In the genomic region with DNA sequence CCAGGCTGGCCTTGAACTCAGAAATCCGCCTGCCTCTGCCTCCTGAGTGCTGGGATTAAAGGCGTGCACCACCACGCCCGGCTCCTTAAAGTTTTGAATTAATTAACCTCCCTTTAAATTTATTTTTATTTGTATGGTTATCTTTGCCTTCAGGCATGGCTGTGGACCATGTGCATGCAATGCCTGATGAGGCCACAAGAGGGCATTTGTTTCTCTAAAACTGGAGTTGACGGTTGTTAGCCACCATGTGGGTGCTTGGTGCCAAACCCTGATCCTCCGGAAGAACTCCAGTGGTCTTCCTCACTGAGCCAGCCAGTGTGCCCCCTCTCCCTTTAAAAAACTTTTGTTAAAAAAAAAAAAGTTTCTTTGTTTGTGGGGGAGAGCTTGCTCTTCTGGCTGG, we compare ENCODE assay signal across 7 mouse cellular contexts. TPM values are rescaled to one million over a fixed set of nuclear protein-coding genes. Genes with fewer than 3 reads are reported as not detected.
DNase-seq lines count a peak whose midpoint lies in the region; ATAC-seq and TF ChIP-seq lines count a peak whose summit lies in the region.

No protein-coding gene starts in this region.

- TF ChIP-seq CTCF in layer of hippocampus, adult 2 months (conservative IDR thresholded peaks at IDR 0.05): peak; percentile 75
- TF ChIP-seq CTCF in G1E (IDR thresholded peaks at IDR 0.05; ENCODE audit: low read depth, low read length): peak; percentile 35
- peak; percentile 72 for TF ChIP-seq CTCF in lung, postnatal 0 days (IDR thresholded peaks at IDR 0.05)

- 70% methylated on average over 6 of the region's 6 CpGs for WGBS in lung, postnatal 0 days

- no peak overlapping the region for H3K4me3 ChIP-seq in layer of hippocampus, adult 2 months
- no peak overlapping the region; the same call in 1 of the 2 replicates for H3K4me3 ChIP-seq in G1E (ENCODE audit: low read depth, low read length)
- H3K4me3 ChIP-seq in lung, postnatal 0 days (ENCODE audit: low read depth, low read length): no peak overlapping the region

- ATAC-seq in G1E (ENCODE audit: extremely low read depth, insufficient number of reproducible peaks, low FRiP score, poor library complexity, severe bottlenecking): no peak
- ATAC-seq in lung, postnatal 0 days: peak; percentile 21

- H3K4me2 ChIP-seq in lung, postnatal 0 days (replicated peaks; ENCODE audit: low read depth, low read length): no peak overlapping the region

- H3K4me1 ChIP-seq in G1E (ENCODE audit: insufficient read depth, low read depth, low read length): peaks cover 4% of the 10 kb centered on the region
- no peaks in the 10 kb centered on the region for H3K4me1 ChIP-seq in lung, postnatal 0 days (ENCODE audit: insufficient read depth, low read depth, low read length)

- intact Hi-C loops in heart, postnatal 14 days (cut with DNase I): loop anchor here (2.0 to 10.0 kb wide), 3 partner anchors 143 to 319 kb away; no protein-coding TSS in a partner anchor

- DNase-seq in layer of hippocampus, adult 2 months (ENCODE audit: low spot score in 2 of 2): peak in 1 of 2 experiments; percentile 21
- no peak for DNase-seq in layer of hippocampus, adult 8-10 months (ENCODE audit: low spot score in 2 of 2)
- no peak for DNase-seq in G1E (ENCODE audit: low spot score)
- peak; percentile 14 for DNase-seq in brain, adult 2 months (ENCODE audit: low read depth, low spot score)
- peak; percentile 34 to 72 for DNase-seq in heart, postnatal 14 days
- peak; percentile 36 for DNase-seq in lung, postnatal 0 days (ENCODE audit: low spot score)
- DNase-seq in spleen, postnatal 36 days (ENCODE audit: low spot score in 2 of 2): peak; percentile 22 to 50

- H3K36me3 ChIP-seq in G1E (replicated peaks): no peaks in the 10 kb centered on the region
- H3K36me3 ChIP-seq in lung, postnatal 0 days (ENCODE audit: insufficient read depth, low read length): no peaks in the 10 kb centered on the region

- H3K9me3 ChIP-seq in G1E (replicated peaks): peaks cover 8% of the 10 kb centered on the region
- H3K9me3 ChIP-seq in lung, postnatal 0 days (ENCODE audit: low read length): no peaks in the 10 kb centered on the region

- peaks cover 18% of the 10 kb centered on the region for H3K27me3 ChIP-seq in G1E (ENCODE audit: insufficient read depth, low read length)
- H3K27me3 ChIP-seq in lung, postnatal 0 days (replicated peaks; ENCODE audit: insufficient read depth, low read length): no peaks in the 10 kb centered on the region

- no peak overlapping the region for H3K27ac ChIP-seq in layer of hippocampus, adult 2 months
- no peak overlapping the region for H3K27ac ChIP-seq in lung, postnatal 0 days (ENCODE audit: low read length)

- no peak for TF ChIP-seq EP300 in lung, postnatal 0 days (IDR thresholded peaks at IDR 0.05)

- no peak overlapping the region for H3K9ac ChIP-seq in lung, postnatal 0 days (replicated peaks; ENCODE audit: low read depth)

RNA-seq across cellular contexts. Expression of gene Bbs5, which starts 11.2 kb away (rescaled TPM):
- total RNA-seq in layer of hippocampus, adult 2 months (2021): 10 to 100 TPM; 29.8 to 31.3 TPM
- 10 to 100 TPM; 26.4 to 33.3 (median 30.0) TPM for total RNA-seq in layer of hippocampus, adult 8-10 months (2022)
- total RNA-seq in G1E (2014; fragmentation: Nextera tagmentation) (not detected in 2 replicates), G1E (2017) (0.70 and 1.1 TPM in 2 replicates)
- polyA plus RNA-seq in G1E (2012): 0.09 TPM in 1 of 2 replicates, not detected in the other
- total RNA-seq in heart, postnatal 14 days (2021): 1 to 10 TPM; 4.3 to 5.0 TPM
- 13.4 and 13.9 TPM in 2 replicates for polyA plus RNA-seq in lung, postnatal 0 days (2015; fragmentation: Nextera tagmentation; extraction: Ambion mirVana)

RNA-seq across cellular contexts. Expression of gene Klhl41, which starts 34.1 kb away (rescaled TPM):
- total RNA-seq in layer of hippocampus, adult 2 months (2021): under 1 TPM; 0.39 to 0.69 TPM
- under 1 TPM; 0.16 to 0.59 (median 0.38) TPM for total RNA-seq in layer of hippocampus, adult 8-10 months (2022)
- total RNA-seq in G1E (2014; fragmentation: Nextera tagmentation): not detected in 2 replicates
- total RNA-seq in G1E (2017): not detected in 2 replicates
- not detected in 2 replicates for polyA plus RNA-seq in G1E (2012)
- total RNA-seq in heart, postnatal 14 days (2021): 10 to 100 TPM; 60.5 to 62.0 TPM
- 0.45 and 0.83 TPM in 2 replicates for polyA plus RNA-seq in lung, postnatal 0 days (2015; fragmentation: Nextera tagmentation; extraction: Ambion mirVana)

RNA-seq across cellular contexts. Expression of gene Lrp2, which starts 49.9 kb away (rescaled TPM):
- 1 to 10 TPM in 1 of 2 experiments, under 1 TPM in 1; 0.59 to 1.0 TPM for total RNA-seq in layer of hippocampus, adult 2 months (2021)
- 1 to 10 TPM in 1 of 4 experiments, under 1 TPM in 3; 0.45 to 1.0 (median 0.66) TPM for total RNA-seq in layer of hippocampus, adult 8-10 months (2022)
- total RNA-seq in G1E (2014; fragmentation: Nextera tagmentation) (not detected in 2 replicates), G1E (2017) (0.06 and 0.16 TPM in 2 replicates)
- not detected in 2 replicates for polyA plus RNA-seq in G1E (2012)
- total RNA-seq in heart, postnatal 14 days (2021): 1 to 10 TPM; 1.4 to 1.8 TPM
- polyA plus RNA-seq in lung, postnatal 0 days (2015; fragmentation: Nextera tagmentation; extraction: Ambion mirVana): 1.1 and 2.4 TPM in 2 replicates

Comparison
In these comparisons a context has a peak if more than half of its experiments do, and no peak if none do; other contexts are left out.
1. DNase-seq: peak in brain, adult 2 months (single experiment), heart, postnatal 14 days (2 of 2), lung, postnatal 0 days (single experiment) and spleen, postnatal 36 days (2 of 2); none in layer of hippocampus, adult 8-10 months (0 of 2) and G1E (single experiment).
2. RNA of gene Bbs5, which starts 11.2 kb away (total RNA-seq): 26.4 to 33.3 TPM in layer of hippocampus, adult 8-10 months and 29.8 to 31.3 TPM in layer of hippocampus, adult 2 months; 4.3 to 5.0 TPM in heart, postnatal 14 days and 0.70 to 1.1 TPM in G1E; every median in the first group is over 4 times any median in the second.
3. RNA of gene Klhl41, which starts 34.1 kb away (total RNA-seq): 60.5 to 62.0 TPM in heart, postnatal 14 days; 0.39 to 0.69 TPM in layer of hippocampus, adult 2 months, 0.16 to 0.59 TPM in layer of hippocampus, adult 8-10 months and not detected in G1E; every median in the first group is over 10 times any median in the second.
4. Peak in every context shown above with its lines, with median percentiles within 50 percentile points of each other: CTCF ChIP-seq.